Mouse (Mus musculus) heart, postnatal 0 days (tissue): ENCODE results near the gene Pip5k1b.

Experiments
- CTCF ChIP-seq: IDR thresholded peaks from 2 replicates; pipeline ENCODE4 v1.5.1; 2016; ENCODE audit warnings: antibody characterized with exemption, control low read depth, low read depth
- EP300 ChIP-seq: IDR thresholded peaks from 2 replicates; pipeline ENCODE4 v1.6.1; 2016; ENCODE audit warnings: antibody characterized with exemption, low read depth

DNA sequence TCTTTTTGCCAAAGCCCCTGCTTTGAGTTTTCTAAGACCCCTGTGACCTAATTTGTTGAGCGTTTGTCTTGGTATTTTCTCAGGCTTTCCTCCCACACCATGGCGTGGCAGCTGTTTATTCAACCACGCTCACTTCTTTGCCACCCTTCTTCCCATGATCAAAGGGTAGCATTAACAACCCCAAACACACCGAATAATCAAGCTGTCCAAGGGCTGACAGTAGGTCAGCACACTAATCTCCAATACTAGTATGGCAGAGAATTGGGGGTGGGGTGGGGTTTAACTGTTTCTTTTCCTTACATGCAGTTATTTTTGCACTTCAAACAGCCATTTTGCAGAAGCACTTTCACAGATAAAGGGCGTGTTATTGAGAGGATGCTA lies 253.9 kb downstream of the Pip5k1b start:
- TF ChIP-seq CTCF, result no peak
- TF ChIP-seq EP300, result no peak
